Mouse (Mus musculus) heart, postnatal 14 days (tissue): ENCODE measurements at regions not wholly inside any gene's neighbourhood (a gene's known extent, or its start where the extent isn't known, plus 50 kb on each side); places are given as distances from the start of the nearest gene placed in this dataset.

ENCODE experiments used
- DNase-seq, 2 experiments: peaks; one replicate each; pipeline ENCODE4 v3.0.0; 2021 to 2022
- intact Hi-C: fragments of 180-260 bp; cut with DNase I; formaldehyde crosslinking; loops from one replicate; pipeline ENCODE4 v1.15.1; 2025

DNA sequence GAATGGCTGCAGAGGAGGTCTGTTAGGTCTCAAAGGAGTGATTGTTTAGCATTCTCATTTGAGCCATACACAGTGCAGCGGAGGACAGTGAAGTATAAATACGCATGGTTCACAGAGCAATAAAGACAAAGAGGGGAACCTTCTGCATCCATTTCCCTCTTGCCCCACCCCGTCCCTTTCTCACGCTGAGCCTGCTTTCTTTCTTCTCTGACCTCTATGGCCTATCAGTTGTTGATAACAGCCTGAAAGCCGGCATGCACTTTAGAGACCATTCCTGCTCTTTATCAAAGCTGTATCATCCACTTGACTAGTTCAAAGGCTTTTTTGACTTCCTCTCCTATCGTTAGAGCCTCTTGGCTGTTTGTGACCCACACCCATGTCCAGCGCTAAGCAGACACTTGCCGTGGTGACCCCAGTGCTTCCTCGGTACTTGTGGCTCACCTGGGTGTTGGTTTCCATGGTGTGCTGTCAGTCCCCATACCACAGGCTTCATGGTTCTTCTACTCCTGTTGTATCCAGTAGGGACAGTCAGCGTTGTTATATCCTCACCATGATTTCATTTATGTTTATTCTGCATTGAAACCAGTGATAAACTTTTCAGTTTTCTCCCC is 161.3 kb downstream of the Slc30a10 start:
- intact Hi-C loops = no loop called here
- no peak for DNase-seq

DNA sequence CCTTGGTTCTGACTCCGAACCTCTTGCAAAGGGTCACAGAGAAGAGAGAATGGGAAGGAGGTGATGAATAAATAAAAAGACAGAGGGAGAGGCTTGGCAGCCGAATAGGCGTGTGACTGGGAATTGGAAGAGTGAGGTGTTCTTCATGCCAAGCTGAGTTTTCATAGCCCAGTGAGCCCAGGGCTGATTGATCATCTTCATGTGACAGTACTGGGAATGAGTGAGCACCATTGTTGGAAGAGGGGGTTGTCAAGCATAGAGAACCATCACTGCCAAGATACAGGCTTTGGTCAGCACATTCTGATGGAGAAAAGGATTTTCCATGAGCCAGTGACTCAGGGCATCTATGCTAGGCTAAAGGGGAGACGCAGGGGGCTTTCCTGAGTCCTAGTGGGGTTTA is 163.0 kb downstream of the Slc30a10 start:
- DNase-seq = no peak
- intact Hi-C loops = no loop called here

DNA sequence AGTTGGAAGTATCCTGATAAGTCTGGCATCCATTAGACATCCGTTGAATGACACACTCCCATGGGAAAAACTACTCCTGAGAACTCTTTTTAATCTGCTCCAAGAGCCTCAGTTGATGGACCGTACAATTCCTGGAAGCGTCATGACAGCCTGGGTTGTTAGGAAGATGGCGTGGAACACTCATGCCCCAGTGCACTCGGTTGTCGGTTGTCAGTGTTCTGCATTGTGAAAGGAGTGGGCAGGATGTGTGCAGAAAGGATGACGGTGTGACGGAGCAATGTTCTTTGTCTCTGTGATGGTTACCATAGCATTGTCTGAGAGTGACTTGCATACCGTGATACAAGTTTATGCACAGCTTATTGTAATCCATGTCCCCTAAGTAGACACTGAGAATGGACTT is 164.4 kb downstream of the Slc30a10 start:
- intact Hi-C loops = no loop called here
- no peak for DNase-seq

DNA sequence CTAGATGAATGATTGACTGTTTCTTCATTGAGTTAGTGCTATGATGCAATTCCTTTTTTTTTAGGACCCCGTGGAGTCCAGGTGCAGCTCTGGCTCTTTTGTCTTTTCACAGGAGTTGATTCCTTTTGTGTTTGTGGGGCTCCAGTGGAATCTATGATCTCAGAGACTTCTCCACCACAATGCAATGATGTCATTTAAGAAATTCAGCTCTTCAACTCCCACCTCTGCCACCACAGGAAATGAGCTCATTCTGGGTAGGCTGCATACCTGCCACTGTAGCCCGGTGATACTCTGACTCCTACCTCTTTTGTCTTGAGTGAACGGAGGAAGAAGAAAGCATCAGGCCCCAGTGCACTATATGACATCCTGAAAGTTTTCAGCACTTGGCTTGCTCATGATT is 173.8 kb downstream of the Slc30a10 start:
- no peak for DNase-seq
- intact Hi-C loops = no loop called here

DNA sequence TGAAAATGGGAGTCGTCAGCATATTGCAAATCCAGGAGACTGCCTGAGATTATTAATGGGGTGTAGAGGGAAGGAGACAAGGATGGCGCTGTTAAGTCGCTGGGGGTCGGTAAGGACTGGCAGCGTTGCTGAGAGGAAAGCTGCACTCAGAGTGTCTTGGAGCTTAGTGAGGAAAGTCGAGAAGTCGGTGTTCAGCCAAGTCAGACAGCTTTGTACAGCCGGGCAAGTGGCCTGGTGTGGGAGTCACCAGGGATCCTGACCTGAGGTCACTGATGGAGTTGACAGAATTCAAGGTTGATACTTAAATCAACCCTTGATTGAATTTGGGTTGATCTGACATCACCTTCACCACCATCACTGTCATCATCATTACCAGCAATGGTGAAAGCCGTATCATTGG is 175.3 kb downstream of the Slc30a10 start:
- intact Hi-C loops = no loop called here
- DNase-seq = no peak

DNA sequence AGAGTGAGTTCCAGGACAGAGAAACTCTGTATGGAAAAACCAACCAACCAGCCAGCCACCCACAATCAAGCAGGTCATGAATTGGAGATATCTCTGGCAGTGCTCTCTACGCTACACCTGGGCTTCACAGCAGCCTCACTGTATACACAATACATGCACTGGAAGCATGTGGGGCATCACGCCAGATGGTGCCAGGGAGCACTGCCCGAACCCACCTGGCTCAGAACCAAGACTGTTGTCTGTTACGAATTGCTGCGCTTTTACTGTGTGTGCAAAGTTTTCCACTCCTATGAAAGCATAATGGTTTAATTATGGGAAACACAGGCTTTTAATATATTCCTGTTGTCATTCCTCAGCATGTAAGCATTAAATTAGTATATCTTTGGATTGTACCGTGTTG is 184.0 kb downstream of the Slc30a10 start:
- no peak for DNase-seq
- intact Hi-C loops = no loop called here

DNA sequence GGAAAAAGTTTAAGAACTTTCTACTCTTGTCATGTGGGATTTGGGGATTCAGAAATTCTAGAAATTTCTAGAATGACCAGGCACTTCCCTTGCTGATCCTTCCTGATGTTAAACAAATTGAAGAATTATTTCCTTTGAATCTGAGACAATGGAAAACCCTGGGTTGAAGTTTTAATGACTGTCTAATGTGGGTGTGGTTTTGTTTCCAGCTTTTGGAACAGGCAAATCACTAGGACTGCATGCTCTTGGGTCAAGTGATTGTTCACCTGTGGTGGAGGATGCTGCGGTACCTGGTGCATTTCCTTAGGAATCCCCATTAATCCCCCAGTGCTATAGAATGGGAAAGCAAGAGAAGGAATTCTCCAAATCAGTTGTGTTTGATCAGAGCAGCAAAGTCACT is 184.8 kb downstream of the Slc30a10 start:
- no peak for DNase-seq
- intact Hi-C loops = no loop called here

DNA sequence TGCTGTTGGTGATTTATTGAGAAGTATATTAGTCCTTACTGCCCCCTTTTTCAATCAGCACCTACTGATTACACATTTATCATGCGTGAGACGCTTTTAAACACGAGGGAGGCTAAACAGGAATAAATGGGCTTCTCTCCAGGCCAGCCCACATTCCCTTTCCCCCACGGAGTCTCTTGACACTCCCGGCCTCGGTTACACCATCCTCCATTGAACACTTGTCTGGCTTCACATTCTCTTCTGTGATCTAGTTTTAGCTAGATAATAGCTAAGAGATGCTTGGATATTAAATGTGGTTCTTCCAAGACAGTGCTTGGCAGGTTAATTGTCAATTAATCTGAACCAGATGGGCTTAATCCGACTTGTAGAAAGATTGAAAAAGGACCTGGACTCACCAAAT is 189.4 kb downstream of the Slc30a10 start:
- DNase-seq = peak in 1 of 2 experiments; percentile 12
- intact Hi-C loops = no loop called here

DNA sequence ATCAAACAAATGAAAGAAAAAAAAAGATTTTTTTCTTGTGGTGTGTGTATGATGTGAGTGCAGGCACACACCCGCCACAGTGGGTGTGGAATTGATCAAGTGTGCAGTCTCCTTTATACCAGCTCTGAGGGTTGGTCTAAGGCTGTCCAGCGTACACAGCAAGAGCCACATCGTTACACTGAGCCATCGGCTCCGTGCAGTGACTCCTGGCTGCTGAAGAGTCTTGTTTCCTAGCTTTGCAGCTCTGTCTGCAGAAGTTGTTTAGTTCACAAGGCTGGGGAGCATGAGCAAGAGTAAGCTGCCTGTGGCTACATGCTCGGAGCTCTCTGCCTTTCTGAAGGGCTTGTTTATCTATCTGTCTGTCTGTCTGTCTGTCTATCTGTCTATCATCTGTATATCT is 193.5 kb downstream of the Slc30a10 start:
- DNase-seq = no peak
- intact Hi-C loops = no loop called here

DNA sequence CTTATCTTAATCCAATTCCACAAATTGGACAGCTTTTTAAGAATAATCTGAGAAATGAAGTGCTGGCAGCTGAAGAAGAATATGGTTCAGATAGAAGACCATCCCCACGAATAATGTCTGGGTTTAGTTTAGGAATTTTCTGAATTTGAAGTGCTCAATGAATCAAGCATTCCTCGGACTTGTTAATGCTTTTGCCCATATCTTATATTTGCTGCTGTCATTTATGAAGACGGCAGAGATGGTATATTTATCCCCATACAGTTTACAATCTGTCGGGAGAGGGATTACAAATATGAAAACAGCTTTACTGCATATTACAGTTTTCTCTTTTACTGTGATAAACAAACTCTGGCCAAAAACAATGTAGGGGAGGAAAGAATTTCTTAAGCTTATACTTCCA is 194.3 kb downstream of the Slc30a10 start:
- intact Hi-C loops = no loop called here
- DNase-seq = no peak

DNA sequence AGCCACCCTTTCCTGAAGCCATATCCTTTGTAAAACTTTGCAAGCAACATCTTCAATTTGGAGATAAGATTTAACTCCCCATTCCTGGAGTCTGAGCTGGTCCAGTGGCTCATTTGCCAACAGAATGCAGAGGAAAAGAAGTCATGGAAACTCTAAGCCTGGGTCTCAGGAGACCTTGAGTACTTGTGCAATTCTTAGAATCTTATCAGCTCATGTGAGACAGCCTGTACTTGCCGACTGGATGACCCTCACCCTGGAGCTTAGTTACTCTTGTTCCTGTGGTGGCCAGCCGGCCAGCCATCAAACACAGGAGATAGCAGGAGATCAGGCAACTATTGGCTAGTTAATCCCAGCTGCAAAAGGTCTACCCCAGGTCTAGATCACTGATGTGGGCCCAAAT is 196.3 kb downstream of the Slc30a10 start:
- intact Hi-C loops = no loop called here
- peak in 1 of 2 experiments; percentile 7 for DNase-seq

DNA sequence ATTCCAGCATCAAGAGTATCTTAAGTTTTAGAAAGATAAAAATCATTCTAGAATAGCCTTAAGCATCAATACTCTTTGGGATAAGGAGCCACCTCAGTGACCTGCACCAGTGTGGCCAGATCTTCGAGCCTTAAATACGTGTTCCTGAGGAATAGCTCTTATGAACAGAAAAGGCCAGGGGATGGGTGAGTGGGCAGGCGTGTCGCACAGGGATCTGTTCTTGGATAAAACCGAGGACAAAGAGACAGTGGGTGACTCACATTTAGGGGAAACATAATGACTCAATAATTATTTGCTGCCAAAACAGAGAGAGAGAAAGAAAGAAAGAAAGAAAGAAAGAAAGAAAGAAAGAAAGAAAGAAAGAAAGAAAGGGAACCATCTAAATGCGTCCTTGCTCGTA is 200.4 kb downstream of the Slc30a10 start:
- DNase-seq = no peak
- intact Hi-C loops = no loop called here

DNA sequence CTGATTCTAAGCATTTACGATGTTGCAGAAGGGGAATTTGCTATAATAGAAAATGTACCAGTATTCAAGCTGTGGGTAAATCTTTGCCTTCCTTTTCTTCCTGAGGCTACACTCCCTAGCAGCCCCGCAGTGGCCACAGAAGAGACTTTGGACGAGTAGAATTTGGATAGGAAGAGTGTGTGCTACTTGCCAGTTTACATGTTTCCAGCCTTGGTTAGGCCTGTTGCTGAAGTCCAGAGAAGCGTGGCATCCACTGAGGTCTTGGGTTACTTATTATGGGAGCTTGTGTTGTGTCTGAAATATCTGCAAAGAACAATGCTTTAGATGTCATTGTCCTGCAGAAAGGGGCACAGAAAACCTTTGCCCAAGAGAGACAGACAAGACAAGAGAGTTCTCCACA is 200.8 kb downstream of the Slc30a10 start:
- intact Hi-C loops = no loop called here
- no peak for DNase-seq

DNA sequence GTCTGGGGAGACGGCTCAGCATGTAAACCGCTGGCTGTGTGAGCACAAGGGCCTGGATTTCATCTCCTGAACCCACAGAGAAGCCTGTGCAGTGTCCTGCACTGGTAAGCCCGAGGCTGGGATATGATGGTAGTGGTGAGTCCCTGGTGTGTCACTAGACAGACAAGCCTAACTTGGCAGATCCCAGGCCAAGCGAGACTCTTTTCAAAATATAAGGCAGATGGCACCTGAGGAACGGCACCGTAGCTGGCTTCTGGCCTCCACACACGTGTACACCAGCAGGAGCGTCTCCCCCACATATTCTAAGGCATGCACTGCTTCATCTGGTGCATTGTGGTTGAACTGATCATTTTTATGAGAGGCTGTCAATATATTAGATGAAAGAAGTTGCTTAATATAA is 202.6 kb downstream of the Slc30a10 start:
- intact Hi-C loops = no loop called here
- no peak for DNase-seq

DNA sequence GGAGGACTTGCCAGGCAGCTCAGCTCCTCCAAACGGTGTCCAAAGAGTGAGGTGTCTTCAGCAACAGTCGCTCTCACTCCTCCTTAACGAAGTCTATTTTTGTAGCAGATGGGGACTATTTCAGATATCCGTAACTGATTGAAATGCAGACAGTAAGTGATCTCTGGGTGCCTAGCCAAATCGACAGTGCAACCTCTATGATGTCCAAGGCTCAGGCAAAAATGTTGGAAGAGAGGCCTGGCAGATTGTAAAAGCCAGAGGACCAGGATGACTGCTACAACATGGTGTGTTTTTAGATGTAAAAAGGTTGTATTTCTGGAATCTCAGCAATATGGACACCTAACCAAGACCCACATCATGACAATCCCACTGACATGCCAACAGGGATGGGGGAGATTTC is 204.8 kb downstream of the Slc30a10 start:
- intact Hi-C loops = no loop called here
- DNase-seq = no peak

DNA sequence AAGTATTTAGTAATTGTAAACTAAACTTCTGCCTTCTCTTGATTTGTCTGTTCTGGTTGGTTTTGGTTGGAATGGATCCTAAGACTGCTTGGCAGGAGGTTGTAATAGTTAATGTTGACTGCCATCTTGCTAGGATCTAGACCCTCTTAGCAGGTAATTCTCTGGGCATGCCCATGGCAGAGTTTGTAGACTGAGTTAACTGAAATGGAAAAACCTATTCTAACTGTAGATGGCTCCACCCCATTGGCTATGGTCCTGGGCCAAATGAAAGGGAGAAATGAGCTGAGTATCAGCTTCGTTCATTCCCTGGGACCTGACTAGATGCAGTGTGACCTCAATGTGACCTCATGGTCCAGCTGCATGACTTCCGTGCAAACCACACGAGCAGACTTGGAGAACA is 207.7 kb downstream of the Slc30a10 start:
- DNase-seq = no peak
- intact Hi-C loops = no loop called here

DNA sequence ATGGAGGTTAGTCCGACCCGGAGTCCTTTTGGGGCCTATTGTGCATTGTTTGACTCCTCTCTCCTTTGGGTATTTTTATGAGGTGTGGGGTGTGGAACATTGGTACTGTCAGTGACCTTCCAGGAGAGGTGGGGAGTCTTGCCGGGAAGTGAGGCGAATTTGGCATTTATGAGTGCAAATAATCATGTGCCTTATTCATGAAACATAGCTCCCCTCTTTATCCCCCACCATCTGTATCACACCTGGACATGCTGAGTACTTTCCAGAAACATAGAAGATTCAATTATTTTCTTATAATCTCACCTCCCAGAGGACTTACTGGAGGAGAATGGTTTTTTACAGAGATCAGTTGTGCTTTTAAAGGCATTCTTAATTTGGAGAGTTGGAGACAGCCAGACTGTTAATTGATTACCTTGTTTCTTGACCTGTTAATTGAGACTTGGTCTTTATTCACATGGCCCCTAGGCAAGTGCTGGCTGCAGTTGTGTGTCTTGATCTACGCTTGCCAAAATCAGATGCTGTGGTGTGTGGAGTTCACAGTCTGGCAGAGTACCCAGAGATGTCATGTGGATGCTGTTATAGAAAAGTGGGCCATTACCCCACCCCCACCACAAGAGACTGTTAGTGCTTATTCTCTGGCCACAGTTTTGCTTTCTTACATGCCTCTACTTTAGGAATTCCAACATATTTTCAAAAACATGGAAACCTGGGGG is 215.5 kb downstream of the Slc30a10 start:
- intact Hi-C loops = no loop called here

DNA sequence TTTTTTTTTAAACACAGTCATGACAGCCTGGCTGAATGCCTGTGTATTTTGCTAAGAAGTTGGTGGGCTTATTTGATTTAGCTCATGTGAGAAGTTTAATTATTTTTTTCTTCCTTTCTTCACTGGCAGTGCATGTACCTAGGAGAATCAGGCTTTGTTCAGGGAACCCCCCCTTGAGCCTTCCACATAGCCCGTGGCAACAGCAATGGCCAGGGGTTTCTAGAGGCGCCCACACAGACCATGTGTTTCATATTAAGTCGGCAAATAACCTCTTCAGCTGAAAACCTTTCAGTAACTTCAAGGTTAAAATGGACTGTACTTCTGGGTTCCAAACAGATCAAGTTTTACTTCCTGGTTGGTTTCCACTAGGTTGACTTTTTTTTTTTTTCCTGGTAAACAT is 218.3 kb downstream of the Slc30a10 start:
- intact Hi-C loops = no loop called here
- DNase-seq = no peak

More for the DNA sequence above, 215.5 kb downstream of the Slc30a10 start:
- no peak for DNase-seq

DNA sequence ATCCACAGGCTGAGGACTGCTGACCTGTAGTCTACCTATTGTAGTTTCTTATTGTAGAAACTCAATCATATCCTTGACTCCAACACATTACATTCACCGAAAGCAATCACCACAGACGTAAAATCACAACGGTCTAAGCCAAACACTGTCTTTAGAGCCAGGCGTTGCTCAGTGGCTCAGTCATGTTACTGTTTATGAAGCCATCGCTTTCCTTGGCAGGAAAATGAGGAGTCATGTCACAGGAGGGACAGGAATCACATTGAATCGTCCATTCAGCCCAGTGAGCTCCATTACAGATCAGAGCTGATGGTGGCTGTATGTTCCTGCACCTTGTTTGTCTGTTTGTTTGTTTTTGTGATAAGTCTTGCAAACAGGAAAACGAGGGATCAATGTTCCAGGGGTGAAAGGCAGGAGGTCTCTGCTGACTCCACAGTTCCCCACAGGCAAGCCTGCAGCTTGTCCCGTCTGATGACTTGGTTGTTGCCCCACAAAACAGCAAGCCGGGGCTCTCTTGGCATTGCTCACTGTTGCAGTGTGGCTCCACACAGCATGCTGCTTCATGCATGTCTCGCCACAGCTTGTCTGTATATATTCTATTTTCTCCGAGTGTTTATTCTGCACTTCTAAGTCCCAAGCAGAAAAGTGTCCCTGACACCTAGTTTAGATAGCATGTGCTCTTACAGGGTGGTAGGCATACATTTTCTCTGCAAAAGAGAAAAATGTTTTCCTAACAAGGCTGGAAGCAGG is 221.2 kb downstream of the Slc30a10 start:
- intact Hi-C loops = no loop called here
- no peak for DNase-seq

DNA sequence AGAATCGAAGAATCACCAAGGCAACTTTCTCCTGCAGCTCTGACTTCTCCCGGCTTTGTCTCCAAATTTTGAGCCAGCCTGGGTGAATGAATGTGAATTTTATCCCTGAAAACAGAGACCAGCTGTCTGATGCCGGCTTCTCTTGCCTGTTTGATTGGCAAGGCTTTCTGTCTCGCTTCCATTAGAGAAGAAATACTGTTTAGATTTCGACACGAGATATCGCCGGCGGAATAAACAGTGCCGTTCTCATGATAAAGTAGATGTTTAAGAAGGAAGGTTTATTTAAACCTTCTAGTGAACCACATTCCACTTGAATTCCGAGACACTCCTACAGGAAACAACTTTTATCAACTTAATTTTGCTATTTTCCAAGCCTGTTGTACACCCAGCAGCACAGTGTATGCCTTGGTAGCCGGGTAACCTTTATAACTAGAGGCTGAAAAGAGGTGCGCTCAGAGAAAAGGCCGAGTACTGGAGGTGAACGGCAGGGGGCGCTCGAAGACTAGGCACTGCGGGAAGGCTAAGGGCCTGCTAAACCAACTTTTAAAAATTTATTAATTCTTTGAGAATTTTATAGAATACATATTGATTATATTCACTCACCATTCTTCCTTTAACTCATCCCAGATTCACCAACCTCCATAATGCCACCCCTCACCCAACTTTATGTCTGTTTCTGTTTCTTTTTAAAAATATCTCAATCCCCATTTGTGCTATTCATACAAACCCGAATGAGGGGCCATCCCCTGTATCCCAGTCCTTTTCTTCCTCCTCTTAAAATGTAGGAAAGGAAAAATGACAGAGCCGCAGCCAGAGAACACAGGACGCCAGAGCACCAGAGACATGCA is 227.2 kb downstream of the Slc30a10 start:
- peak; percentile 82 to 89 for DNase-seq
- intact Hi-C loops = loop anchor here (1.0 to 2.0 kb wide), 2 partner anchors 135 to 1040 kb away; no protein-coding TSS in a partner anchor

DNA sequence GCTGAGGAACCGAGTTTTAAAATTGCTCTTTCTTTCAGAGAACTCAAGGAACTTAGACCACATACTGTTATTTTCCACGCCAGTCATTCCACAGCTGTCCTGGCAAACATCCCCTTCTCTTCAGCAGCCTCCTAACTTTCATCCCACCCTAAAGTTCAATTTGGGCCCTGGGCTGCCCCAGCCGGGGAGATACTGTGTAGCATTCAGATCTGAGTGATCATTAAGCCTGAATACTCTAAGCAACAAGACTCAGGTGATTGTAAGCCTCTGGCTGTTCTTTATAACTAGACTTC is 227.8 kb downstream of the Slc30a10 start:
- no peak for DNase-seq
- intact Hi-C loops = loop anchor here (1.0 to 2.0 kb wide), 2 partner anchors 136 to 1040 kb away; no protein-coding TSS in a partner anchor
